Mouse (Mus musculus) liver, postnatal 0 days (tissue): ENCODE measurements around the gene Snw1. TPM values are rescaled to one million over a fixed set of nuclear protein-coding genes. Genes with fewer than 3 reads are reported as not detected.

Source experiments
- ATAC-seq: fragments of 200-750 bp; cut with Nextera tagmentation; 2 replicates; pipeline ENCODE4 v1.8.0; 2017; ENCODE audit warnings: mild to moderate bottlenecking, moderate library complexity
- DNase-seq: peaks from one replicate; pipeline ENCODE4 v3.0.0-alpha.2; 2016
- H3K27ac ChIP-seq: fragments of 300-500 bp; sonication (generic); 2 replicates; pipeline ENCODE4 v1.5.1; 2014; ENCODE audit warnings: antibody characterized with exemption, moderate library complexity, mild to moderate bottlenecking, low read depth
- H3K27me3 ChIP-seq: fragments of 300-500 bp; sonication (generic); 2 replicates; pipeline ENCODE4 v1.6.1; 2014; ENCODE audit warnings: low read length, control low read depth, mixed read lengths; ENCODE audit not compliant: insufficient read depth
- H3K36me3 ChIP-seq: fragments of 300-500 bp; sonication (generic); replicated peaks from 2 replicates; pipeline ENCODE4 v1.6.1; 2014; ENCODE audit warnings: mild to moderate bottlenecking, control low read depth, low read length, moderate library complexity, mixed read lengths; ENCODE audit not compliant: insufficient read depth
- H3K4me1 ChIP-seq: fragments of 300-500 bp; sonication (generic); 2 replicates; pipeline ENCODE4 v1.6.1; 2014; ENCODE audit warnings: antibody characterized with exemption, mild to moderate bottlenecking, control low read depth; ENCODE audit not compliant: insufficient read depth
- H3K4me2 ChIP-seq: fragments of 300-500 bp; sonication (generic); 2 replicates; pipeline ENCODE4 v1.6.1; 2014; ENCODE audit warnings: low read depth, mild to moderate bottlenecking, low read length, moderate library complexity, mixed read lengths
- H3K4me3 ChIP-seq: fragments of 300-500 bp; sonication (generic); 2 replicates; pipeline ENCODE4 v1.5.1; 2014; ENCODE audit warnings: low read depth, low read length
- H3K9ac ChIP-seq: fragments of 300-500 bp; sonication (generic); replicated peaks from 2 replicates; pipeline ENCODE4 v1.6.1; 2014; ENCODE audit warnings: mild to moderate bottlenecking, moderate library complexity
- H3K9me3 ChIP-seq: fragments of 300-500 bp; sonication (generic); 2 replicates; pipeline ENCODE4 v1.6.1; 2016; ENCODE audit warnings: mild to moderate bottlenecking, control low read depth, low read length, mixed read lengths
- CTCF ChIP-seq: sonication (generic); IDR thresholded peaks from 2 replicates; pipeline ENCODE4 v1.5.1; 2016; ENCODE audit warnings: antibody characterized with exemption, low read depth
- EP300 ChIP-seq: IDR thresholded peaks from 2 replicates; pipeline ENCODE4 v1.6.1; 2016; ENCODE audit warnings: antibody characterized with exemption, low read depth, mild to moderate bottlenecking
- WGBS: fragments of 180-500 bp; shearing (Covaris S2); extraction: QIAGEN DNeasy Blood & Tissue Kit; methylation state at CpG from one replicate; pipeline ENCODE4 v1.1.7; 2014; ENCODE audit not compliant: insufficient replicate concordance; 5-methylcytosine and 5-hydroxymethylcytosine counted together
- polyA plus RNA-seq: library from polyadenylated mRNA; unstranded; fragments of >200 nt; fragmentation: Nextera tagmentation; extraction: Ambion mirVana; gene quantifications from 2 replicates; pipeline ENCODE4 v1.2.1, GENCODE M21; 2015

Gene Snw1
- polyA plus RNA-seq, 1 experiment from 2014 or later, result 41.3 TPM

GRCm38 (mm10) chr12:87423700-87424099 lies 48.4 kb downstream of the Snw1 start:
- peaks cover 3% of the 10 kb centered on the region for H3K4me1 ChIP-seq
- no peaks in the 10 kb centered on the region for H3K27me3 ChIP-seq
- no peak overlapping the region for H3K4me3 ChIP-seq
- no peaks in the 10 kb centered on the region for H3K9me3 ChIP-seq
- ATAC-seq (no peak), DNase-seq (no peak)
- H3K36me3 ChIP-seq, result peaks cover 33% of the 10 kb centered on the region
- TF ChIP-seq EP300 (no peak), CTCF (no peak)
- H3K4me2 ChIP-seq, result no peak overlapping the region
- H3K27ac ChIP-seq, result no peak overlapping the region
- WGBS, result 39% methylated on average over 1 of the region's 1 CpGs
- no peak overlapping the region for H3K9ac ChIP-seq

- ATAC-seq, result peak; percentile 40
- Histone ChIP-seq H3K27ac (no peak overlapping the region), H3K9ac (no peak overlapping the region), H3K4me3 (no peak overlapping the region), H3K27me3 (no peaks in the 10 kb centered on the region), H3K36me3 (peaks cover 20% of the 10 kb centered on the region), H3K4me1 (peaks cover 3% of the 10 kb centered on the region), H3K4me2 (no peak overlapping the region), H3K9me3 (no peaks in the 10 kb centered on the region)
- TF ChIP-seq EP300 (0 out of 2 replicates have a peak, but pooled peaks have one; percentile 37), CTCF (no peak)
- DNase-seq, result peak; percentile 47
- 54% methylated on average over 5 of the region's 5 CpGs for WGBS
Measured at GRCm38 (mm10) chr12:87421708-87422507, 50.2 kb downstream of the Snw1 start.

- ATAC-seq (peak; percentile 49; the same call in 1 of the 2 replicates), DNase-seq (no peak)
- WGBS, result 52% methylated on average over 12 of the region's 12 CpGs
- no peaks in the 10 kb centered on the region for H3K27me3 ChIP-seq
- H3K4me2 ChIP-seq, result no peak overlapping the region
- H3K27ac ChIP-seq, result peak overlapping the region; percentile 34; the same call in 1 of the 2 replicates
- no peak overlapping the region; the same call in 1 of the 2 replicates for H3K9ac ChIP-seq
- peaks cover 8% of the 10 kb centered on the region; the same call in 1 of the 2 replicates for H3K36me3 ChIP-seq
- TF ChIP-seq CTCF (no peak), EP300 (no peak)
- H3K9me3 ChIP-seq, result no peaks in the 10 kb centered on the region
- no peak overlapping the region for H3K4me3 ChIP-seq
- peaks cover 3% of the 10 kb centered on the region for H3K4me1 ChIP-seq
Measured at GRCm38 (mm10) chr12:87419974-87420485, 52.0 kb downstream of the Snw1 start.

GRCm38 (mm10) chr12:87418921-87419320 lies 53.2 kb downstream of the Snw1 start:
- peaks cover 8% of the 10 kb centered on the region; the same call in 1 of the 2 replicates for H3K36me3 ChIP-seq
- 75% methylated on average over 5 of the region's 5 CpGs for WGBS
- no peaks in the 10 kb centered on the region for H3K9me3 ChIP-seq
- no peaks in the 10 kb centered on the region for H3K27me3 ChIP-seq
- no peak overlapping the region for H3K4me2 ChIP-seq
- H3K4me3 ChIP-seq, result no peak overlapping the region
- TF ChIP-seq EP300, result no peak
- no peak for TF ChIP-seq CTCF
- DNase-seq, result no peak
- ATAC-seq, result no peak
- H3K9ac ChIP-seq, result no peak overlapping the region
- H3K27ac ChIP-seq, result no peak overlapping the region
- peaks cover 3% of the 10 kb centered on the region for H3K4me1 ChIP-seq

- DNase-seq (peak; percentile 80), ATAC-seq (peak; percentile 62)
- Histone ChIP-seq H3K9ac (no peak overlapping the region), H3K4me2 (no peak overlapping the region), H3K9me3 (no peaks in the 10 kb centered on the region), H3K4me3 (no peak overlapping the region), H3K4me1 (no peaks in the 10 kb centered on the region; the same call in 1 of the 2 replicates), H3K27ac (no peak overlapping the region), H3K36me3 (no peaks in the 10 kb centered on the region), H3K27me3 (no peaks in the 10 kb centered on the region)
- no peak for TF ChIP-seq EP300
- peak; percentile 89 for TF ChIP-seq CTCF
- 21% methylated on average over 7 of the region's 7 CpGs for WGBS
Measured at GRCm38 (mm10) chr12:87416690-87417089, 55.4 kb downstream of the Snw1 start.

- ATAC-seq (no peak), DNase-seq (no peak)
- WGBS, result 51% methylated on average over 4 of the region's 4 CpGs
- H3K36me3 ChIP-seq, result no peaks in the 10 kb centered on the region
- no peaks in the 10 kb centered on the region for H3K27me3 ChIP-seq
- no peak overlapping the region for H3K4me3 ChIP-seq
- H3K4me1 ChIP-seq, result no peaks in the 10 kb centered on the region; the same call in 1 of the 2 replicates
- H3K4me2 ChIP-seq, result no peak overlapping the region
- no peak overlapping the region for H3K27ac ChIP-seq
- H3K9me3 ChIP-seq, result no peaks in the 10 kb centered on the region
- H3K9ac ChIP-seq, result no peak overlapping the region
- TF ChIP-seq CTCF (no peak), EP300 (no peak)
Measured at GRCm38 (mm10) chr12:87415358-87415757, 56.7 kb downstream of the Snw1 start.
